Mouse (Mus musculus): Measurements from ENCODE around the gene Smpdl3b. TPM values are rescaled to one million over a fixed set of nuclear protein-coding genes. Genes with fewer than 3 reads are reported as not detected.

The Smpdl3b gene
- polyA plus RNA-seq, 1 experiment from 2014 or later: 3.2 TPM

DNA sequence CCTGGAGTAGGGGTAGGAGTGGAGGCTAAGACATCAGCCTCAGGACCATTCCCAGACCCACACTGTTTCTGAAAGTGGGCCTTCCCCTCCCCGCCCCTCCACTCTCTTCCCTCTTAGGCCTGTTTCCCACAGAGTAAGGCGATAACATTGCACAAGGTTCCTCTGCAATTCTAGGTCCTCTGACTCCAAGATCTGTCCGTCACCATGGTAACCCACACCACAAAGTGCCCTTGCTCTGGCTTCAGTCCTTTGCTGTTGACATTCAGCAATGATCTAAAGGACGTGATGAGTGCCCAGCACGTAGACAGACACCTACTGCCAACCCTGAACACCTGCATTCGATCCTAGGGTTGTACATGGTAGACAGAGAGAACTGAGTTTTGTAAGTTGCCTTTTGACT is 4.1 kb downstream of the Smpdl3b start:
- Histone ChIP-seq H3K4me1 (ENCODE audit: control insufficient read depth, insufficient read depth, low read length) (no peaks in the 10 kb centered on the region), H3K36me3 (replicated peaks; ENCODE audit: control insufficient read depth, insufficient read depth, low read depth, low read length) (no peaks in the 10 kb centered on the region), H3K4me2 (ENCODE audit: low read depth, low read length) (no peak overlapping the region), H3K4me3 (ENCODE audit: low read depth, low read length) (no peak overlapping the region), H3K27ac (replicated peaks; ENCODE audit: low read depth, low read length) (no peak overlapping the region), H3K9ac (replicated peaks; ENCODE audit: low read length) (no peak overlapping the region), H3K9me3 (replicated peaks; ENCODE audit: control insufficient read depth, low read length) (no peaks in the 10 kb centered on the region), H3K27me3 (ENCODE audit: control insufficient read depth, insufficient read depth, low read length) (no peaks in the 10 kb centered on the region; the same call in 1 of the 2 replicates)
- ATAC-seq (replicated peaks; ENCODE audit: insufficient number of reproducible peaks, low FRiP score, low TSS enrichment, low read depth) (no peak), DNase-seq (ENCODE audit: low spot score) (no peak)
- 80% methylated on average over 6 of the region's 6 CpGs for WGBS

DNA sequence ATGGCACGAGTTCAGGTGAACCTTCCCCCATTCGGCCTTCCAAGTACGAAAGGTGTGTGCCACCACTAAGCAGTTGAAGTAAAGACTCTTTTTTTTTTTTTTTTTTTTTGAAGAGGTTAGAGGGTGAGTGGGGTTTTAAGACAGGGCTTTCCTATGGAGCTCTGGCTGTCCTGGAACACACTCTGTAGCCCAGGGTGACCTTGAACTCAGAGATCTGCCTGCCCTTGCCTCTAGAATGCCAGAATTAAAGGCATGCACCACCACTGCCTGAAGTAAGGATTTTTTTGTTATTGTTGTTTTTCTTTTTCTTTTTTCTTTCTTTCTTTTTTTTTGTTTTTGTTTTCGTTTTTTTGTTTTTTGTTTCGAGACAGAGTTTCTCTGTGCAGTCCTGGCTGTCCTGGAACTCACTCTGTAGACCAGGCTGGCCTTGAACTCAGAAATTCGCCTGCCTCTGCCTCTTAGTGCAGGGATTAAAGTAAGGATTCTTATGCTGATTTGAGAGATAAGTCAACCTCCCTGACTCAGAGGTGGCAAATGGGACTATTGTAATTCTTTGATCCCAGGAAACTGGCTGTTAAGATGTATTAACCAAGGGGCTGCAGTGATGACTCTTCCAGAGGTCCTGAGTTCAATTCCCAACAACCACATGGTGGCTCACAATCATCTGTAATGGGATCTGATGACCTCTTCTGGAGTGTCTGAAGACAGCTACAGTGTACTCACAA is 7.6 kb downstream of the Smpdl3b start:
- no peak for DNase-seq (ENCODE audit: low spot score)
- Histone ChIP-seq H3K4me1 (ENCODE audit: control insufficient read depth, insufficient read depth, low read length) (no peaks in the 10 kb centered on the region), H3K27ac (replicated peaks; ENCODE audit: low read depth, low read length) (no peak overlapping the region), H3K9ac (replicated peaks; ENCODE audit: low read length) (no peak overlapping the region), H3K9me3 (replicated peaks; ENCODE audit: control insufficient read depth, low read length) (no peaks in the 10 kb centered on the region), H3K27me3 (ENCODE audit: control insufficient read depth, insufficient read depth, low read length) (no peaks in the 10 kb centered on the region), H3K4me3 (ENCODE audit: low read depth, low read length) (no peak overlapping the region), H3K36me3 (replicated peaks; ENCODE audit: control insufficient read depth, insufficient read depth, low read depth, low read length) (no peaks in the 10 kb centered on the region), H3K4me2 (ENCODE audit: low read depth, low read length) (no peak overlapping the region)
- 82% methylated on average over 6 of the region's 6 CpGs for WGBS
- no peak for ATAC-seq (replicated peaks; ENCODE audit: insufficient number of reproducible peaks, low FRiP score, low TSS enrichment, low read depth)

DNA sequence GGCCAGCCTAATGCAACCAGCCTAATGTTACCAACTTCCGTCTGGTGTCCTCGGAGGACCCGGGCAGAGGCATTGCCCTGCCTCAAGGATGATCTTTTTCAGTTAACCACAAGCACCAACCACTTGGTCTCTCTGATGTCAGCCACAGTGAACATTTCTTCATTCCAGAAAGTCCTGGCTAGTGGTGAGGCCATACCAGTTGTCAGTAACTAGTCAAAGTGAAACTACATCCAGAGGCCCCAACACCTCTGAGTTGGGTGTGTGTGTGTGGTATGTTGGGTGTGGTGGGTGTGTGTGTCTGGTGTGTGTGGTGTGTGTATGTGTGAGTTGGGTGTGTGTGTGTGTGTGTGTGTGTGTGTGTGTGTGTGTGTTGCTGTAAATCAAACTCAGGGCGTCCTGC is 8.3 kb downstream of the Smpdl3b start:
- no peak for DNase-seq (ENCODE audit: low spot score)
- H3K9me3 ChIP-seq (replicated peaks; ENCODE audit: control insufficient read depth, low read length): no peaks in the 10 kb centered on the region
- no peaks in the 10 kb centered on the region for H3K27me3 ChIP-seq (ENCODE audit: control insufficient read depth, insufficient read depth, low read length)
- no peak overlapping the region for H3K4me2 ChIP-seq (ENCODE audit: low read depth, low read length)
- H3K4me3 ChIP-seq (ENCODE audit: low read depth, low read length): no peak overlapping the region
- WGBS: 93% methylated on average over 4 of the region's 4 CpGs
- no peak overlapping the region for H3K9ac ChIP-seq (replicated peaks; ENCODE audit: low read length)
- H3K36me3 ChIP-seq (replicated peaks; ENCODE audit: control insufficient read depth, insufficient read depth, low read depth, low read length): no peaks in the 10 kb centered on the region
- no peak for ATAC-seq (replicated peaks; ENCODE audit: insufficient number of reproducible peaks, low FRiP score, low TSS enrichment, low read depth)
- no peak overlapping the region for H3K27ac ChIP-seq (replicated peaks; ENCODE audit: low read depth, low read length)
- H3K4me1 ChIP-seq (ENCODE audit: control insufficient read depth, insufficient read depth, low read length): no peaks in the 10 kb centered on the region

DNA sequence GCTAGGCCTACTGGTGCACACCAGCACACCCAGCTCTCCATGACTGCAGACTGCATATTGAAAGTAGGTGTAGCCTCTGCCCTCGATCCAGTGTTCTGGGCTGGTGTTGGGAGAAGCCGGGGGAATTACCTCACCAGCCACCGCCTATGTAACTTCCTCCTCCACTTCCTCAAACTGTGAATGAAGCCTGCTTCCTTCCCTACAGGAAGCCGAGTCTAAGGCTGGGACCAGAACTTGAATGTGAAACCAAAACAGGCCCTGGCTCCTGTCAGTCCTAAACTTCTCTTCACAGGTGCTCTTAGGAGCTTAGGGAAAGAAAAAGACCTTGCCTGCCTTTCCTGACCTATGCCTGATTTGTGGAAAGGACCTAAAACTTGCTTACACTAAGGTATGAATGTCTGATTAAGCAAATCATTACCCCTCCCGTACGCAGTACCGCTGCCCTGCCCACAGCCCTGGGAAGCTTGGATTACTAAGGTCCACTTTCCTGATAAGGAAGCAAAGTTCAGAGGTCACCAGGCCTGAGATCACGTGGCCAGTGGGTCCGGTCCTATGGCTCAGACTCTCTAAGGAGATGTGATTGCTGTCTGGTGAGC is 9.3 kb downstream of the Smpdl3b start:
- ATAC-seq (replicated peaks; ENCODE audit: insufficient number of reproducible peaks, low FRiP score, low TSS enrichment, low read depth): no peak
- WGBS: 54% methylated on average over 9 of the region's 9 CpGs
- H3K4me2 ChIP-seq (ENCODE audit: low read depth, low read length): no peak overlapping the region

DNA sequence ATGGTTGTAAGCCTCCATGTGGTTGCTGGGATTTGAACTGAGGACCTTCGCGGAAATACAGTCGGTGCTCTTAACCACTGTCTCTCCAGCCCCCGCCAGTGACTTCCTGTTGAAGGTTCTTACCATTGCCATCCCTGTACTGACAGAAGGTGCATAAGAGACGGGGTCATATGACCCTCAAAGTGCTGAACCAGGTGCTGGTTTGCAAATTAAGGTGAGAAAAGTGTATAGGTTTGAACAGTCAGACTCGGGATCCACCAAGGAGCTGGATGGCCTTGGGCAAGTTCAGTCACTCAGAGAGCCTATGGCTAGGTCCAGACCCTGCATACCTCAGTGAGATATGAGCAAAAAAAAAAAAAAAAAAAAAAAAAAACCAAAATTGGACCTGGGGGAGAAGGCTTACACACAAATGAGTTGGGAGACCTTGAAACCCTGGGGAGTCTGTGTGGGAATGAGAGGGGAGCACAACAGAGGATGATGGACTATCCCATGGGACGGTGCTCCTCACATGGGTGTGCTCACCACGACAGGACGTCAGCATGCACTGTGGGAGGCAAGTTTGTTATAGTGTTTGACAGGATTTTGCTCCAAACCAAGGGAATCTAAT is 10.0 kb downstream of the Smpdl3b start:
- Histone ChIP-seq H3K27me3 (ENCODE audit: control insufficient read depth, insufficient read depth, low read length) (no peaks in the 10 kb centered on the region), H3K9ac (replicated peaks; ENCODE audit: low read length) (no peak overlapping the region), H3K4me3 (ENCODE audit: low read depth, low read length) (no peak overlapping the region), H3K27ac (replicated peaks; ENCODE audit: low read depth, low read length) (no peak overlapping the region), H3K36me3 (replicated peaks; ENCODE audit: control insufficient read depth, insufficient read depth, low read depth, low read length) (no peaks in the 10 kb centered on the region), H3K4me2 (ENCODE audit: low read depth, low read length) (no peak overlapping the region), H3K9me3 (replicated peaks; ENCODE audit: control insufficient read depth, low read length) (no peaks in the 10 kb centered on the region), H3K4me1 (ENCODE audit: control insufficient read depth, insufficient read depth, low read length) (no peaks in the 10 kb centered on the region)
- WGBS: 88% methylated on average over 9 of the region's 9 CpGs
- ATAC-seq (replicated peaks; ENCODE audit: insufficient number of reproducible peaks, low FRiP score, low TSS enrichment, low read depth): no peak
- no peak for DNase-seq (ENCODE audit: low spot score)

More for the DNA sequence above, 9.3 kb downstream of the Smpdl3b start:
- Histone ChIP-seq H3K4me3 (ENCODE audit: low read depth, low read length) (no peak overlapping the region), H3K9me3 (replicated peaks; ENCODE audit: control insufficient read depth, low read length) (no peaks in the 10 kb centered on the region), H3K36me3 (replicated peaks; ENCODE audit: control insufficient read depth, insufficient read depth, low read depth, low read length) (no peaks in the 10 kb centered on the region), H3K9ac (replicated peaks; ENCODE audit: low read length) (no peak overlapping the region), H3K27ac (replicated peaks; ENCODE audit: low read depth, low read length) (no peak overlapping the region), H3K4me1 (ENCODE audit: control insufficient read depth, insufficient read depth, low read length) (no peaks in the 10 kb centered on the region), H3K27me3 (ENCODE audit: control insufficient read depth, insufficient read depth, low read length) (no peaks in the 10 kb centered on the region)
- DNase-seq (ENCODE audit: low spot score): no peak

DNA sequence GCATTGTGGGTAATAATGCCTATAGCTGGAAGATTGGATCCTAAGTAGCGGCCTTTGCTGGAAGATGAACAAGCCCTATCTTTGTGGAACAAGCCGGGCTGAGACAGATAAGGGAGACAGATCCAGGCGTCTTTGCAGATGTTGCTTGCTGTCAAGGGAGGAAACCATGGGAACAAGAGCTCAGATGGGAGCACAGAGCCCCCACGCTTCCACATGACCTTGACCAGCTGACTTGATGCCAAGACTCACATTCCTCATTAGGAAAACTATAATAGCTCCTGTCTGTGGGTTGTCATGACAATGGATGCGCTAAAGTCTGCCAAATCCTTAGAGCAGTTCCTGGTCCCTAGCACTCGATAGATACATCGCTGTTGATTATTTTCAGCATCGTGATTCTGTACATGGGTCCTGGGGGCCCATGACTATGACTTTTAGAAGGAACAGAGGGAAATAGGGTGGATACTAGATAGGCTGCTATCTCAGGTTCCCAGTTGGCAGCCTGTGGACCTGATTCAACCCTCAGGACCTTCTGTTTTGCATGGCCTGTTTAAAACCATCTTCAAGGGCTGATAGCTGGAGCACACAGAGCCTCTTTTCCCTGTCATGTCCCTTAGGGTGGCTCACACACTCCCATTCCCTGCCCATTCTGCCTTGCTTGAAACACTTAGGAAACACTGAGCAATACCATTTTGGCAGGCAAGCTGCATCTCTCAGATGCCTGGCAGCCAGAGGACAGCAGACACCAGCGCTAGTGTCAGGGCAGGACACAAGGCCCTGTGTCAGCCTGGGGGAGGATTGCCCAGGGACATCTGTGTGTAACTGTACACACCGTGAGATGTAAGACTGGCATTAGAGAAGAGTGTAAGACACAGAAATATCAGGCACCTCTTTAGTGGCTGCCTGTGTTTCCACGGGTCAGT is 12.8 kb downstream of the Smpdl3b start:
- H3K9ac ChIP-seq (replicated peaks; ENCODE audit: low read length): no peak overlapping the region
- no peaks in the 10 kb centered on the region for H3K4me1 ChIP-seq (ENCODE audit: control insufficient read depth, insufficient read depth, low read length)
- no peaks in the 10 kb centered on the region for H3K36me3 ChIP-seq (replicated peaks; ENCODE audit: control insufficient read depth, insufficient read depth, low read depth, low read length)
- no peak overlapping the region for H3K4me2 ChIP-seq (ENCODE audit: low read depth, low read length)
- 82% methylated on average over 11 of the region's 11 CpGs for WGBS
- DNase-seq (ENCODE audit: low spot score) (no peak), ATAC-seq (replicated peaks; ENCODE audit: insufficient number of reproducible peaks, low FRiP score, low TSS enrichment, low read depth) (no peak)
- H3K27me3 ChIP-seq (ENCODE audit: control insufficient read depth, insufficient read depth, low read length): no peaks in the 10 kb centered on the region
- H3K27ac ChIP-seq (replicated peaks; ENCODE audit: low read depth, low read length): no peak overlapping the region
- H3K4me3 ChIP-seq (ENCODE audit: low read depth, low read length): no peak overlapping the region
- no peaks in the 10 kb centered on the region for H3K9me3 ChIP-seq (replicated peaks; ENCODE audit: control insufficient read depth, low read length)

DNA sequence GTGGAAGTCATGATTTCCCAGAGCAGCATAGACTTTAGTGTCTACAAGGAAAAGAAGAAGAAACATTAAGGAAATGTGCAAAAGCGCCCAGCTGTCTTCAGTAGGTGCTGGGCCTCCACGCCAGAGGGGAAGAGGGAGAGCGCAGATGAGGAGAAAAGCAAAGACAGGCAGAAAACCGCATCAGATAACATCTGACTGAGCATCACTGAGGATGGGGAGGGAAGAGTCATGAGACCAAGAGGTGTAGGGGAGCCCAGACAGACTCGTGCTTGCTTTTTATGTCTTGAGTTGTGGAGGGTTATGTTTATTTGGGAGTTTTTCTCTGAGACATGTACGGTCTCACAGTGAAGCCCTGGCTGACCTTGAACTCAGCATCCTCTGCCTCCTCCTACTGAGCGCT is 15.6 kb downstream of the Smpdl3b start:
- 92% methylated on average over 7 of the region's 7 CpGs for WGBS
- Histone ChIP-seq H3K4me1 (ENCODE audit: control insufficient read depth, insufficient read depth, low read length) (no peaks in the 10 kb centered on the region), H3K9ac (replicated peaks; ENCODE audit: low read length) (no peak overlapping the region), H3K27me3 (ENCODE audit: control insufficient read depth, insufficient read depth, low read length) (no peaks in the 10 kb centered on the region), H3K27ac (replicated peaks; ENCODE audit: low read depth, low read length) (no peak overlapping the region), H3K9me3 (replicated peaks; ENCODE audit: control insufficient read depth, low read length) (no peaks in the 10 kb centered on the region), H3K4me2 (ENCODE audit: low read depth, low read length) (no peak overlapping the region), H3K4me3 (ENCODE audit: low read depth, low read length) (no peak overlapping the region), H3K36me3 (replicated peaks; ENCODE audit: control insufficient read depth, insufficient read depth, low read depth, low read length) (no peaks in the 10 kb centered on the region)
- DNase-seq (ENCODE audit: low spot score) (no peak), ATAC-seq (replicated peaks; ENCODE audit: insufficient number of reproducible peaks, low FRiP score, low TSS enrichment, low read depth) (no peak)

Data from embryonic facial prominence, embryonic 11.5 days (tissue).